Mouse (Mus musculus): ENCODE data around the gene Myh9. TPM values are rescaled to one million over a fixed set of nuclear protein-coding genes. Genes with fewer than 3 reads are reported as not detected.
"Not testable (repeated sequence)": the region's sequence is repeated elsewhere in the genome, so short reads cannot be mapped to it uniquely, and the experiment has no call there.

Myh9 gene
- polyA plus RNA-seq, 1 experiment, result 350 TPM

DNA sequence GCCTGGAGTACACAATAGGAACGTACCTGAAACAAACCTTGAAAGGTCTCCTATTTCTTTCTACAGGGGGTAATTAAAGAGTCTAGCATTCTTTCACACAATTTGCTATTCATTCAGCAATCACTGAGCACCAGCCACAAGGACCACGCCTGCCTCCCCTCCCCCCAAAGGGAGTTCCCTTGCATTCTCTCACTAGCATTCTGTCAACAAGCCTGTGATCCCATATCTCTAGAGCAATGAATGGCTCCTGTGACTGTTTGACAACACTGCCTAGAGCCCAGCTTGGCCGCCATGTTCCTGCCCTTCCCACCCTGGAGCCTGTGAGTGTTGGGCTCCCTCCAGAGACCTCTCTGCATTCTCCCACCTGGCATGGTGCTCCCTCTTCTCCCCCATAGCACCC, 5.9 kb upstream of the Myh9 start:
- WGBS, result 81% methylated on average over 3 of the region's 3 CpGs
- Histone ChIP-seq H3K27ac (ENCODE audit: insufficient read depth, low read depth, low read length) (no peak overlapping the region), H3K4me3 (ENCODE audit: insufficient read depth, low read depth, low read length) (no peak overlapping the region), H3K4me1 (ENCODE audit: control insufficient read depth, insufficient read depth, low read length) (0 out of 2 replicates have a peak, but pooled peaks cover 10% of the 10 kb centered on the region)
- no peak for TF ChIP-seq POLR2A (IDR thresholded peaks at IDR 0.05; ENCODE audit: insufficient read depth, low read depth, low read length)
- TF ChIP-seq CTCF (IDR thresholded peaks at IDR 0.05; ENCODE audit: insufficient read depth, low read depth, low read length), result no peak

- WGBS, result 91% methylated on average over 3 of the region's 3 CpGs
- Histone ChIP-seq H3K27ac (ENCODE audit: insufficient read depth, low read depth, low read length) (no peak overlapping the region), H3K4me3 (ENCODE audit: insufficient read depth, low read depth, low read length) (no peak overlapping the region), H3K4me1 (ENCODE audit: control insufficient read depth, insufficient read depth, low read length) (0 out of 2 replicates have a peak, but pooled peaks cover 10% of the 10 kb centered on the region)
- TF ChIP-seq POLR2A (IDR thresholded peaks at IDR 0.05; ENCODE audit: insufficient read depth, low read depth, low read length) (no peak), CTCF (IDR thresholded peaks at IDR 0.05; ENCODE audit: insufficient read depth, low read depth, low read length) (no peak)
Measured at GRCm38 (mm10) chr15:77847108-77847507, 5.1 kb upstream of the Myh9 start.

DNA sequence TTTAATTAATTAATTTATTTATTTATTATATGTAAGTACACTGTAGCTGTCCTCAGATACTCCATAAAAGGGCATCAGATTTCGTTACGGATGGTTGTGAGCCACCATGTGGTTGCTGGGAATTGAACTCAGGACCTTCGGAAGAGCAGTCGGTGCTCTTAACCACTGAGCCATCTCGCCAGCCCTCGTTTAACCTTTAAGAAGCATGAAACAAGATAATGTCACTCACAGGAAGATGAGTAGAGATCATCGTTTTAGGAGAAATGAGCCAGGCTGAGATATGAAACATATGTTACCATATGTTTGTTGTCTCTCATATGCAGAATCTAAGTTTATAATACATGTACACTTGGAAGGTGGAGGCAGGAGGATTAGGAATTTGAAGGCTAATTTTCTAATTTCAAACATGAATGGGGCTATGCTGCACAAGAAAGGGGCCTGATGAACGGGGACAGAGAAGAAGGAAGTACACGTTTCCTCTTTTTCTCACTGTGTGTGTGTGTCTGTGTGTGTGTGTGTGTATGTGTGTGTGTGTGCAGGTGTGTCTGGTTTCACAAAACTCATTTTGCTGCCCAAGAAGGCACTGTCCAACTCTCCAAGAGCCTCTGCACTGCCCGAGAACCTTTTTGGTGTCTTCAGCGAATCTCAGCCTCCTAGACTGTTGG, 4.1 kb upstream of the Myh9 start:
- not testable (repeated sequence) for H3K4me1 ChIP-seq (ENCODE audit: control insufficient read depth, insufficient read depth, low read length); H3K27ac ChIP-seq (ENCODE audit: insufficient read depth, low read depth, low read length)
- WGBS, result 90% methylated on average over 11 of the region's 11 CpGs

GRCm38 (mm10) chr15:77844955-77845635, 3.1 kb upstream of the Myh9 start:
- 36% methylated on average over 16 of the region's 16 CpGs for WGBS
- H3K27ac ChIP-seq (ENCODE audit: insufficient read depth, low read depth, low read length), result no peak overlapping the region
- no peak overlapping the region for H3K4me3 ChIP-seq (ENCODE audit: insufficient read depth, low read depth, low read length)

More for the DNA sequence above, 4.1 kb upstream of the Myh9 start:
- H3K4me3 ChIP-seq (ENCODE audit: insufficient read depth, low read depth, low read length), result not testable (repeated sequence)

DNA sequence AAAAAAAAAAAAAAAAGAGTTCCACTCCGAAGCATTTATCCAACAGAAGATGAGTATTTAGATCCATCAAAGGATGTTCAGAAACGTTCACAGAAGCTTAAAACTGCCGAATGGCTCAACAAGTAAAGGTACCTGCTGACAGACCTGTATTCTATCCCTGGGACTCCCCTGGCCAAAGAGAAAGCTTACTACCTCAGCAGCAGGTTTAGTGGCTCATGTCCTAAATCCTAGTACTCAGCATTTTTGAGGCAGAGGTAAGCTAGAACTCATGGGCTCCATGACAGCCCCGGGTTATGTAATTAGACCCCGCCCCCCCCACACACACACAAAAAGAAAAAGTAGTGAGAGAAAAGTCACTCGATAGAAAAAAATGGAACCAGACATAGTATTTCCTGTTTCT, 2.1 kb upstream of the Myh9 start:
- Histone ChIP-seq H3K4me1 (ENCODE audit: control insufficient read depth, insufficient read depth, low read length) (peaks cover 24% of the 10 kb centered on the region), H3K4me3 (ENCODE audit: insufficient read depth, low read depth, low read length) (no peak overlapping the region), H3K27ac (ENCODE audit: insufficient read depth, low read depth, low read length) (no peak overlapping the region)
- WGBS, result 82% methylated on average over 6 of the region's 6 CpGs
- no peak for TF ChIP-seq CTCF (IDR thresholded peaks at IDR 0.05; ENCODE audit: insufficient read depth, low read depth, low read length)
- TF ChIP-seq POLR2A (IDR thresholded peaks at IDR 0.05; ENCODE audit: insufficient read depth, low read depth, low read length), result no peak

More at GRCm38 (mm10) chr15:77844955-77845635, 3.1 kb upstream of the Myh9 start:
- H3K4me1 ChIP-seq (ENCODE audit: control insufficient read depth, insufficient read depth, low read length), result peaks cover 16% of the 10 kb centered on the region
- no peak for TF ChIP-seq POLR2A (IDR thresholded peaks at IDR 0.05; ENCODE audit: insufficient read depth, low read depth, low read length)
- no peak for TF ChIP-seq CTCF (IDR thresholded peaks at IDR 0.05; ENCODE audit: insufficient read depth, low read depth, low read length)

DNA sequence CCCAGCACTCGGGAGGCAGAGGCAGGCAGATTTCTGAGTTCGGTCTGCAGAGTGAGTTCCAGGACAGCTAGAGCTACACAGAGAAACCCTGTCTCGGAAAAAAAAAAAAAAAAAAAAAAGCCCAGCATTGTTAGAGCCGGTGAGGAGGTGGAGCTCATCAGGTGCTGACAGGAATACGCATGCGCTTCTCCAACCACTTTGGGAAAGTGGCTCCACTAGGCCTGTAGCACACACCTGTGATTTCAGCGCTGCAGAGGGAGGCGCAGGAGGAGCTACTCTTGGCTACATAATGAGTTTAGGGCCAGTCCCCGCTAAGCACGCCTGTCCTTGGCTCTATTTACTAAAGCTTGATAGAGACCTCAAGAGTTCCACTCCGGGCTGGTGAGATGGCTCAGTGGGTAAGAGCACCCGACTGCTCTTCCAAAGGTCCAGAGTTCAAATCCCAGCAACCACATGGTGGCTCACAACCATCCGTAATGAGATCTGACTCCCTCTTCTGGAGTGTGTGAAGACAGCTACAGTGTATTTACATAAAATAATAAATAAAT, 1.6 kb upstream of the Myh9 start:
- not testable (repeated sequence) for H3K27ac ChIP-seq (ENCODE audit: insufficient read depth, low read depth, low read length); H3K4me3 ChIP-seq (ENCODE audit: insufficient read depth, low read depth, low read length)
- peaks cover 20% of the 10 kb centered on the region for H3K4me1 ChIP-seq (ENCODE audit: control insufficient read depth, insufficient read depth, low read length)
- 79% methylated on average over 13 of the region's 13 CpGs for WGBS

- Histone ChIP-seq H3K4me3 (ENCODE audit: insufficient read depth, low read depth, low read length) (no peak overlapping the region), H3K27ac (ENCODE audit: insufficient read depth, low read depth, low read length) (no peak overlapping the region), H3K4me1 (ENCODE audit: control insufficient read depth, insufficient read depth, low read length) (peaks cover 23% of the 10 kb centered on the region)
- 42% methylated on average over 2 of the region's 2 CpGs for WGBS
- TF ChIP-seq POLR2A (IDR thresholded peaks at IDR 0.05; ENCODE audit: insufficient read depth, low read depth, low read length) (no peak), CTCF (IDR thresholded peaks at IDR 0.05; ENCODE audit: insufficient read depth, low read depth, low read length) (no peak)
Measured at GRCm38 (mm10) chr15:77843046-77843445, 1.1 kb upstream of the Myh9 start.

GRCm38 (mm10) chr15:77841361-77842046, 471 bp downstream of the Myh9 start:
- peak overlapping the region; percentile 47 for H3K27ac ChIP-seq (ENCODE audit: insufficient read depth, low read depth, low read length)
- peaks cover 34% of the 10 kb centered on the region for H3K4me1 ChIP-seq (ENCODE audit: control insufficient read depth, insufficient read depth, low read length)
- peak overlapping the region; percentile 73 for H3K4me3 ChIP-seq (ENCODE audit: insufficient read depth, low read depth, low read length)
- WGBS, result under 1% methylated on average over 73 of the region's 80 CpGs
- no peak for TF ChIP-seq CTCF (IDR thresholded peaks at IDR 0.05; ENCODE audit: insufficient read depth, low read depth, low read length)
- no peak for TF ChIP-seq POLR2A (IDR thresholded peaks at IDR 0.05; ENCODE audit: insufficient read depth, low read depth, low read length)

Data from olfactory bulb, adult 2 months (tissue).